Comparison of ENCODE assay signal across 8 mouse cellular contexts in the genomic region with DNA sequence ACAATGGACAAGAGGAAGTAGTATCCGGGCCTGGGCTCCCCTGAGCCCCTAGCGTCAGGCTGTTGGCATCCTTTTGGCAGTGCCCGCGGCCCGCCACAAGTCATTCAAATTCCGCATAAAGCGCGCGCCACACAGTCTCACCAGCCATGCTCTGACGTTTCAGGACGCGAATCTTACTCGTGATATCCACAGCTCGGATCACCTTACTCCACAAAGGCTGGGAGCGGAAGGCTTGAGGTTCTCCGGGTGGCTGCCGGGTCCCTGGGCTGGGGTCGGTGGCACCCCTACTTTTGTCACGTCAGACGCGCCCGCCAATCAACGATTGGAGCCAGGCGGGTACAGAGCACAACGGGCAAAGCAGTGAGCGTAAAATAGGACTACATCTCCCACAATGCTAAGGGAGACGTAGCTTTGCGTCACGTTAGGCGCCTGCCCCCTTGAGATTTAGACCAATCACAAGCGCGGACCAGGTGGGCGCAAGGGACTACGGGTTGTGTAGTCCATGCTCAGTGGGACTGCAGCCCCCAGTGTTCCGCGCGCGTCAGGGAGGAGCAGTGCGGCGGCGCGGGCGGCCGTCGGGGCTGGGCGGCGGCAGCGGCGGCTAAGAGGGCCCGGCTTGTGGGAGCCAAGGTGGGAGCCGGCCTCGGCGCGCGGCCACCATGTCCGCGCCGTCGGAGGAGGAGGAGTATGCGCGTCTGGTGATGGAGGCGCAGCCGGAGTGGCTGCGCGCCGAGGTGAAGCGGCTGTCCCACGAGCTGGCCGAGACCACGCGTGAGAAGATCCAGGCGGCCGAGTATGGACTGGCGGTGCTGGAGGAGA. TPM values are rescaled to one million over a fixed set of nuclear protein-coding genes. Genes with fewer than 3 reads are reported as not detected.
DNase-seq lines count a peak whose midpoint lies in the region; ATAC-seq and TF ChIP-seq lines count a peak whose summit lies in the region.

Gene Bicd2 (plus strand): TSS at position 574 of the 819 bp plus-strand sequence.

- no peaks in the 10 kb centered on the region for H3K36me3 ChIP-seq in kidney, embryonic 14.5 days (ENCODE audit: control insufficient read depth, insufficient read depth, low read length)
- H3K36me3 ChIP-seq in limb, embryonic 15.5 days, result no peaks in the 10 kb centered on the region

- no peaks in the 10 kb centered on the region for H3K9me3 ChIP-seq in kidney, embryonic 14.5 days (ENCODE audit: control insufficient read depth, low read length)
- H3K9me3 ChIP-seq in limb, embryonic 15.5 days, result no peaks in the 10 kb centered on the region

- DNase-seq in A20 (ENCODE audit: low read depth, low spot score), result peak; percentile 98
- DNase-seq in heart, adult 9 months (ENCODE audit: low spot score in 2 of 2), result peak; percentile 97
- peak; percentile 88 to 91 for DNase-seq in monocyte, adult 2 months (ENCODE audit: low read depth in 1 of 2, low spot score in 2 of 2)
- DNase-seq in spleen, postnatal 36 days (ENCODE audit: low spot score in 2 of 2), result peak; percentile 97 to 98

- peak within 1 kb of the TSS; percentile 68 for H3K4me2 ChIP-seq in kidney, embryonic 14.5 days (replicated peaks; ENCODE audit: low read depth, low read length)
- H3K4me2 ChIP-seq in limb, embryonic 15.5 days, result peak within 1 kb of the TSS; percentile 77

- peak; percentile 99 for ATAC-seq in kidney, embryonic 14.5 days (ENCODE audit: low FRiP score, low TSS enrichment)
- peak; percentile 99 for ATAC-seq in limb, embryonic 15.5 days (ENCODE audit: insufficient number of reproducible peaks, low FRiP score, low TSS enrichment, low read depth)

- peak within 1 kb of the TSS; percentile 47 for H3K27ac ChIP-seq in bone marrow macrophage, adult 2 months (ENCODE audit: insufficient read depth, low read depth, low read length)
- H3K27ac ChIP-seq in embryonic fibroblast, embryonic 13.5 days (ENCODE audit: insufficient read depth, low read length), result peak within 1 kb of the TSS; percentile 8; the same call in 1 of the 2 replicates
- H3K27ac ChIP-seq in kidney, embryonic 14.5 days (ENCODE audit: low read depth, low read length), result no peak within 1 kb of the TSS; the same call in 1 of the 2 replicates
- H3K27ac ChIP-seq in limb, embryonic 15.5 days, result peak within 1 kb of the TSS; percentile 82

- WGBS in kidney, embryonic 14.5 days, result under 1% methylated on average over 72 of the region's 74 CpGs
- under 1% methylated on average over 74 of the region's 74 CpGs for WGBS in limb, embryonic 15.5 days

- no peaks in the 10 kb centered on the region for H3K27me3 ChIP-seq in kidney, embryonic 14.5 days (ENCODE audit: control insufficient read depth, insufficient read depth, low read length)
- no peaks in the 10 kb centered on the region for H3K27me3 ChIP-seq in limb, embryonic 15.5 days

- peak within 1 kb of the TSS; percentile 78 for H3K9ac ChIP-seq in kidney, embryonic 14.5 days (ENCODE audit: low read depth, low read length)
- peak within 1 kb of the TSS; percentile 87 for H3K9ac ChIP-seq in limb, embryonic 15.5 days

- H3K4me3 ChIP-seq in bone marrow macrophage, adult 2 months (ENCODE audit: insufficient read depth, low read length), result peak within 1 kb of the TSS; percentile 90
- peak within 1 kb of the TSS; percentile 77 for H3K4me3 ChIP-seq in embryonic fibroblast, embryonic 13.5 days (ENCODE audit: insufficient read depth, low read length)
- H3K4me3 ChIP-seq in kidney, embryonic 14.5 days (ENCODE audit: low read length), result peak within 1 kb of the TSS; percentile 64
- H3K4me3 ChIP-seq in limb, embryonic 15.5 days, result peak within 1 kb of the TSS; percentile 79

- TF ChIP-seq POLR2A in bone marrow macrophage, adult 2 months (IDR thresholded peaks at IDR 0.05; ENCODE audit: borderline replicate concordance, low read depth, low read length), result no peak
- peak; percentile 76 for TF ChIP-seq POLR2A in embryonic fibroblast, embryonic 13.5 days (IDR thresholded peaks at IDR 0.05; ENCODE audit: low read depth, low read length)

- peaks cover 34% of the 10 kb centered on the region for H3K4me1 ChIP-seq in bone marrow macrophage, adult 2 months (ENCODE audit: control insufficient read depth, insufficient read depth, low read length)
- H3K4me1 ChIP-seq in embryonic fibroblast, embryonic 13.5 days (ENCODE audit: control insufficient read depth, insufficient read depth, low read length), result peaks cover 21% of the 10 kb centered on the region
- H3K4me1 ChIP-seq in kidney, embryonic 14.5 days (ENCODE audit: control insufficient read depth, insufficient read depth, low read length), result peaks cover 16% of the 10 kb centered on the region
- peaks cover 46% of the 10 kb centered on the region for H3K4me1 ChIP-seq in limb, embryonic 15.5 days

- TF ChIP-seq CTCF in bone marrow macrophage, adult 2 months (IDR thresholded peaks at IDR 0.05; ENCODE audit: low read depth, low read length), result no peak
- no peak for TF ChIP-seq CTCF in embryonic fibroblast, embryonic 13.5 days (IDR thresholded peaks at IDR 0.05; ENCODE audit: borderline replicate concordance, insufficient read depth, low read length)

RNA-seq across cellular contexts. Expression of gene Bicd2, which starts in this region (rescaled TPM):
- polyA plus RNA-seq in bone marrow macrophage, adult 2 months (2012; ENCODE audit: insufficient read depth, insufficient read length, missing spikeins), result 38.4 and 42.5 TPM in 2 replicates
- 43.1 and 54.4 TPM in 2 replicates for polyA plus RNA-seq in embryonic fibroblast, embryonic 13.5 days (2011; ENCODE audit: insufficient read length, low read depth, missing spikeins)
- 17.1 and 26.1 TPM in 2 replicates for polyA plus RNA-seq in kidney, embryonic 14.5 days (2014; fragmentation: Nextera tagmentation; extraction: Ambion mirVana)
- polyA plus RNA-seq in limb, embryonic 15.5 days (2015; fragmentation: Nextera tagmentation; extraction: Ambion mirVana), result 41.1 and 42.0 TPM in 2 replicates
